Mouse (Mus musculus) neural tube, embryonic 13.5 days (tissue): ENCODE measurements at regions not wholly inside any gene's neighbourhood (a gene's known extent, or its start where the extent isn't known, plus 50 kb on each side); places are given as distances from the start of the nearest gene placed in this dataset.
A peak's percentile ranks its signal among the peaks of the same experiment; 100 is the strongest.

Experiments
- ATAC-seq: fragments of 200-750 bp; cut with Nextera tagmentation; 2 replicates; pipeline ENCODE4 v1.8.0; 2017; ENCODE audit warnings: low read depth, mild to moderate bottlenecking, moderate TSS enrichment, moderate library complexity
- H3K27ac ChIP-seq: fragments of 300-500 bp; sonication (generic); replicated peaks from 2 replicates; pipeline ENCODE4 v1.5.1; 2015; ENCODE audit warnings: moderate library complexity, mild to moderate bottlenecking, inconsistent platforms
- H3K27me3 ChIP-seq: fragments of 300-500 bp; sonication (generic); 2 replicates; pipeline ENCODE4 v1.6.1; 2015; ENCODE audit warnings: mild to moderate bottlenecking, inconsistent platforms
- H3K36me3 ChIP-seq: fragments of 300-500 bp; sonication (generic); 2 replicates; pipeline ENCODE4 v1.6.1; 2015; ENCODE audit warnings: mild to moderate bottlenecking, inconsistent platforms
- H3K4me1 ChIP-seq: fragments of 300-500 bp; sonication (generic); replicated peaks from 2 replicates; pipeline ENCODE4 v1.6.1; 2015; ENCODE audit warnings: inconsistent platforms
- H3K4me2 ChIP-seq: fragments of 300-500 bp; sonication (generic); 2 replicates; pipeline ENCODE4 v1.6.1; 2015; ENCODE audit warnings: inconsistent platforms, mild to moderate bottlenecking, moderate library complexity
- H3K4me3 ChIP-seq: fragments of 300-500 bp; sonication (generic); 2 replicates; pipeline ENCODE4 v1.5.1; 2015; ENCODE audit warnings: mild to moderate bottlenecking, inconsistent platforms
- H3K9ac ChIP-seq: fragments of 300-500 bp; sonication (generic); 2 replicates; pipeline ENCODE4 v1.6.1; 2015; ENCODE audit warnings: moderate library complexity, mild to moderate bottlenecking, inconsistent platforms
- H3K9me3 ChIP-seq: fragments of 300-500 bp; sonication (generic); 2 replicates; pipeline ENCODE4 v1.6.1; 2016; ENCODE audit warnings: inconsistent platforms
- WGBS: fragments of 180-500 bp; shearing (Covaris S2); methylation state at CpG from one replicate; pipeline ENCODE4 v1.1.7; 2015; 5-methylcytosine and 5-hydroxymethylcytosine counted together

GRCm38 (mm10) chr6:100975835-100976234 lies 142.4 kb downstream of the Ppp4r2 start:
- no peaks in the 10 kb centered on the region for H3K36me3 ChIP-seq
- H3K9ac ChIP-seq: no peak overlapping the region
- 0 out of 2 replicates have a peak, but pooled peaks have one; percentile 57 for ATAC-seq
- no peak overlapping the region for H3K4me3 ChIP-seq
- 39% methylated on average over 6 of the region's 6 CpGs for WGBS
- no peak overlapping the region for H3K4me2 ChIP-seq
- no peak overlapping the region for H3K27ac ChIP-seq
- H3K27me3 ChIP-seq: 0 out of 2 replicates have a peak, but pooled peaks cover 2% of the 10 kb centered on the region
- no peaks in the 10 kb centered on the region for H3K9me3 ChIP-seq
- peaks cover 39% of the 10 kb centered on the region for H3K4me1 ChIP-seq

GRCm38 (mm10) chr6:100977201-100977691 lies 143.8 kb downstream of the Ppp4r2 start:
- no peak overlapping the region for H3K4me3 ChIP-seq
- H3K9ac ChIP-seq: no peak overlapping the region
- H3K36me3 ChIP-seq: no peaks in the 10 kb centered on the region
- peak overlapping the region; percentile 24; the same call in 1 of the 2 replicates for H3K27ac ChIP-seq
- 38% methylated on average over 9 of the region's 9 CpGs for WGBS
- 0 out of 2 replicates have a peak, but pooled peaks cover 2% of the 10 kb centered on the region for H3K27me3 ChIP-seq
- peaks cover 25% of the 10 kb centered on the region for H3K4me1 ChIP-seq
- 0 out of 2 replicates have a peak overlapping the region, but pooled peaks have one; percentile 2 for H3K4me2 ChIP-seq
- peak; percentile 13; the same call in 1 of the 2 replicates for ATAC-seq
- no peaks in the 10 kb centered on the region for H3K9me3 ChIP-seq

GRCm38 (mm10) chr6:100978113-100978512 lies 144.7 kb downstream of the Ppp4r2 start:
- 90% methylated on average over 5 of the region's 5 CpGs for WGBS
- no peak overlapping the region for H3K4me2 ChIP-seq
- H3K27me3 ChIP-seq: 0 out of 2 replicates have a peak, but pooled peaks cover 2% of the 10 kb centered on the region
- no peak overlapping the region for H3K9ac ChIP-seq
- H3K27ac ChIP-seq: no peak overlapping the region
- ATAC-seq: no peak
- no peaks in the 10 kb centered on the region for H3K9me3 ChIP-seq
- no peak overlapping the region for H3K4me3 ChIP-seq
- no peaks in the 10 kb centered on the region for H3K36me3 ChIP-seq
- H3K4me1 ChIP-seq: peaks cover 25% of the 10 kb centered on the region

GRCm38 (mm10) chr6:100978727-100979460 lies 145.5 kb downstream of the Ppp4r2 start:
- H3K4me1 ChIP-seq: peaks cover 25% of the 10 kb centered on the region
- no peaks in the 10 kb centered on the region for H3K9me3 ChIP-seq
- H3K27ac ChIP-seq: no peak overlapping the region
- no peaks in the 10 kb centered on the region for H3K27me3 ChIP-seq
- H3K36me3 ChIP-seq: no peaks in the 10 kb centered on the region
- H3K9ac ChIP-seq: no peak overlapping the region
- no peak overlapping the region for H3K4me2 ChIP-seq
- WGBS: 73% methylated on average over 9 of the region's 9 CpGs
- no peak overlapping the region for H3K4me3 ChIP-seq
- no peak for ATAC-seq

GRCm38 (mm10) chr6:100980156-100980555 lies 146.7 kb downstream of the Ppp4r2 start:
- WGBS: 81% methylated on average over 2 of the region's 2 CpGs
- H3K27me3 ChIP-seq: no peaks in the 10 kb centered on the region
- H3K27ac ChIP-seq: no peak overlapping the region
- peaks cover 25% of the 10 kb centered on the region for H3K4me1 ChIP-seq
- H3K4me2 ChIP-seq: no peak overlapping the region
- no peak overlapping the region for H3K4me3 ChIP-seq
- H3K9me3 ChIP-seq: no peaks in the 10 kb centered on the region
- H3K9ac ChIP-seq: no peak overlapping the region
- no peak for ATAC-seq
- H3K36me3 ChIP-seq: no peaks in the 10 kb centered on the region

GRCm38 (mm10) chr6:100984861-100985260 lies 151.4 kb downstream of the Ppp4r2 start:
- H3K4me2 ChIP-seq: no peak overlapping the region
- H3K4me3 ChIP-seq: no peak overlapping the region
- H3K36me3 ChIP-seq: no peaks in the 10 kb centered on the region
- H3K9ac ChIP-seq: no peak overlapping the region
- no peaks in the 10 kb centered on the region for H3K4me1 ChIP-seq
- no peaks in the 10 kb centered on the region for H3K27me3 ChIP-seq
- H3K9me3 ChIP-seq: no peaks in the 10 kb centered on the region
- no peak for ATAC-seq
- WGBS: 74% methylated on average over 7 of the region's 7 CpGs
- no peak overlapping the region for H3K27ac ChIP-seq

GRCm38 (mm10) chr6:100985334-100985937 lies 152.0 kb downstream of the Ppp4r2 start:
- Histone ChIP-seq H3K4me2 (no peak overlapping the region), H3K9ac (no peak overlapping the region), H3K9me3 (no peaks in the 10 kb centered on the region), H3K4me1 (no peaks in the 10 kb centered on the region), H3K36me3 (no peaks in the 10 kb centered on the region), H3K27me3 (peaks cover 6% of the 10 kb centered on the region; the same call in 1 of the 2 replicates), H3K4me3 (no peak overlapping the region), H3K27ac (no peak overlapping the region)
- no peak for ATAC-seq
- WGBS: 74% methylated on average over 5 of the region's 5 CpGs

GRCm38 (mm10) chr6:100988521-100988920 lies 155.1 kb downstream of the Ppp4r2 start:
- WGBS: 70% methylated on average over 6 of the region's 6 CpGs
- Histone ChIP-seq H3K9ac (no peak overlapping the region), H3K27me3 (peaks cover 8% of the 10 kb centered on the region; the same call in 1 of the 2 replicates), H3K9me3 (no peaks in the 10 kb centered on the region), H3K4me1 (peaks cover 7% of the 10 kb centered on the region), H3K4me2 (no peak overlapping the region), H3K4me3 (no peak overlapping the region), H3K36me3 (no peaks in the 10 kb centered on the region), H3K27ac (no peak overlapping the region)
- no peak for ATAC-seq

GRCm38 (mm10) chr6:100993421-100993820 lies 160.0 kb downstream of the Ppp4r2 start:
- Histone ChIP-seq H3K4me1 (peaks cover 20% of the 10 kb centered on the region), H3K27ac (no peak overlapping the region), H3K9ac (no peak overlapping the region), H3K36me3 (no peaks in the 10 kb centered on the region), H3K4me3 (no peak overlapping the region), H3K9me3 (no peaks in the 10 kb centered on the region), H3K4me2 (no peak overlapping the region), H3K27me3 (peaks cover 8% of the 10 kb centered on the region; the same call in 1 of the 2 replicates)
- no peak for ATAC-seq
- 60% methylated on average over 1 of the region's 1 CpGs for WGBS

GRCm38 (mm10) chr6:100995874-100996560 lies 162.6 kb downstream of the Ppp4r2 start:
- peak; percentile 88 for ATAC-seq
- no peaks in the 10 kb centered on the region for H3K36me3 ChIP-seq

GRCm38 (mm10) chr6:100998285-100998684 lies 164.9 kb downstream of the Ppp4r2 start:
- H3K4me2 ChIP-seq: no peak overlapping the region
- peaks cover 29% of the 10 kb centered on the region for H3K4me1 ChIP-seq
- WGBS: 90% methylated on average over 1 of the region's 1 CpGs
- H3K4me3 ChIP-seq: no peak overlapping the region
- no peak for ATAC-seq
- H3K27ac ChIP-seq: no peak overlapping the region
- peaks cover 4% of the 10 kb centered on the region; the same call in 1 of the 2 replicates for H3K27me3 ChIP-seq
- H3K9ac ChIP-seq: no peak overlapping the region
- H3K36me3 ChIP-seq: no peaks in the 10 kb centered on the region
- H3K9me3 ChIP-seq: no peaks in the 10 kb centered on the region

More at GRCm38 (mm10) chr6:100995874-100996560, 162.6 kb downstream of the Ppp4r2 start:
- Histone ChIP-seq H3K4me1 (peaks cover 22% of the 10 kb centered on the region), H3K27me3 (peaks cover 4% of the 10 kb centered on the region; the same call in 1 of the 2 replicates), H3K27ac (peak overlapping the region; percentile 3; the same call in 1 of the 2 replicates), H3K4me2 (no peak overlapping the region), H3K9ac (no peak overlapping the region), H3K4me3 (no peak overlapping the region), H3K9me3 (no peaks in the 10 kb centered on the region)
- WGBS: 14% methylated on average over 6 of the region's 6 CpGs

GRCm38 (mm10) chr6:101003901-101004300 lies 170.5 kb downstream of the Ppp4r2 start:
- no peak overlapping the region for H3K27ac ChIP-seq
- no peak for ATAC-seq
- H3K27me3 ChIP-seq: peaks cover 2% of the 10 kb centered on the region; the same call in 1 of the 2 replicates
- 83% methylated on average over 1 of the region's 1 CpGs for WGBS
- H3K36me3 ChIP-seq: no peaks in the 10 kb centered on the region
- H3K4me2 ChIP-seq: no peak overlapping the region
- peaks cover 14% of the 10 kb centered on the region; the same call in 1 of the 2 replicates for H3K4me1 ChIP-seq
- no peak overlapping the region for H3K4me3 ChIP-seq
- no peak overlapping the region for H3K9ac ChIP-seq
- no peaks in the 10 kb centered on the region for H3K9me3 ChIP-seq
